Mouse (Mus musculus) heart, adult 2 months (tissue): ENCODE data around the gene Tpk1.

ENCODE experiments used
- CTCF ChIP-seq: fragments of 200-600 bp; IDR thresholded peaks from 2 replicates; pipeline ENCODE4 v1.8.1; 2022; ENCODE audit warnings: antibody characterized with exemption, mild to moderate bottlenecking, moderate library complexity
- EP300 ChIP-seq: fragments of 200-500 bp; IDR thresholded peaks from 2 replicates; pipeline ENCODE4 v1.6.1; 2011; ENCODE audit warnings: low read depth, low read length, control low read depth; ENCODE audit not compliant: insufficient read depth
- POLR2A ChIP-seq: fragments of 200-500 bp; IDR thresholded peaks from 2 replicates; pipeline ENCODE4 v1.6.1; 2011; ENCODE audit warnings: mild to moderate bottlenecking, low read depth, low read length, control low read depth; ENCODE audit not compliant: insufficient read depth

DNA sequence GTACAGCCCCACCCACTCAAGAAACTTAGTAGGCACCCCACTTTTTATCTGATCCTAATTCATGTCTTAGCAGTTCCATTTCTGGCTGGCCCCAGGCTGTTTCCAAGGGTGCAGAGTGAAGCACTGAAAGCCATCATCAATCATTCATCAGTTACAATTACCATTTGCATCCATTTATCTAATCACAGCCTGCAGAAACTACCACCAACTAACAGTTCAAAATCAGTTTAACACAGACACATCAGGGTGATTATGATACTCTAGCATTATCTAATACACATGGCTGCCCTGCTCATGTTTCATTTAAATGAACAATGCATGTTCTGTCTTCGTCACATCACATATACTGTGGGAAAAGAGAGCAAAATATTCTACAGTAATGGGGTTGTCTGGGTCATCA lies 274.7 kb downstream of the Tpk1 start:
- TF ChIP-seq POLR2A (no peak), CTCF (no peak), EP300 (no peak)
